Mouse (Mus musculus): ENCODE measurements around the gene Cdk14.

DNA sequence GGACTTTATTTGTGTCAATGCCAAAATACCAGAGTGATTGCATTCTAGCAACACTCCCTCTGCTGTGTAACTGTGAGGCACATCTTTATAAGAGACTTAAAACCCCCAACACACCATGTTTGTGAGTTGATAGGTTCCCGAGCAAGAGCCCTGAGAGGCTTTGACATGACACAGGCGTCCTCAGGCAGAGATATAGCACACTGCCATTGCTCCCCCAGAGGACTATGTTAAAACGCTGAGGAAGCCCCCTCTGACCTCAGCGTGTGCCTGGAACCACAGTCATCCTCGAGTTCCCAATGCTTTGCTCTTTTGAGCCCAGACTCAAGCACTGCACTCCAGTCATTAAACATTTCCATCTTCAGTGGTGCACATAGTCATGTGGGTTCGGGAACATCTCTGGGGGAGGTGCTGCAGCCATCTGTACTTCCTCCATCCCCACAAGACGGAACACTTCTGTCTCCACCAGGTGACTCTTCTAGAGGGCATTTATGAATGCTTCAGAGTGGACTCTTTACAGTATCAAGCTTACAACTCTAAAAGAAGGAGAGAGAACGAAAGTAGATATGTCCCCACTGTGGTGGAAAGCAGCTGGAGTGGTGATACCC is 488.5 kb downstream of the Cdk14 start:
- TF ChIP-seq CTCF (IDR thresholded peaks at IDR 0.05) = no peak
- TF ChIP-seq EP300 (IDR thresholded peaks at IDR 0.05) = no peak
